Mouse (Mus musculus) testis, adult 2 months (tissue): ENCODE measurements at regions not wholly inside any gene's neighbourhood (a gene's known extent, or its start where the extent isn't known, plus 50 kb on each side); places are given as distances from the start of the nearest gene placed in this dataset.

Source experiments
- H3K27ac ChIP-seq: fragments of 200-500 bp; 2 replicates; pipeline ENCODE4 v1.5.1; 2012; ENCODE audit warnings: low read depth, low read length; ENCODE audit not compliant: control insufficient read depth, insufficient read depth
- H3K27me3 ChIP-seq: fragments of 200-500 bp; 2 replicates; pipeline ENCODE4 v1.6.1; 2012; ENCODE audit warnings: mild to moderate bottlenecking, low read length, moderate library complexity; ENCODE audit not compliant: control insufficient read depth, insufficient read depth
- H3K36me3 ChIP-seq: fragments of 200-500 bp; 2 replicates; pipeline ENCODE4 v1.6.1; 2012; ENCODE audit warnings: mild to moderate bottlenecking, low read length; ENCODE audit not compliant: control insufficient read depth, insufficient read depth
- H3K4me1 ChIP-seq: fragments of 200-500 bp; 2 replicates; pipeline ENCODE4 v1.6.1; 2012; ENCODE audit warnings: low read length; ENCODE audit not compliant: control insufficient read depth, insufficient read depth
- H3K4me3 ChIP-seq: fragments of 200-500 bp; 2 replicates; pipeline ENCODE4 v1.5.1; 2012; ENCODE audit warnings: low read depth, mild to moderate bottlenecking, low read length, moderate library complexity, mixed read lengths; ENCODE audit not compliant: control insufficient read depth
- CTCF ChIP-seq: fragments of 200-500 bp; IDR thresholded peaks from 2 replicates; pipeline ENCODE4 v1.5.1; 2012; ENCODE audit warnings: low read depth, mild to moderate bottlenecking, inconsistent platforms, low read length, moderate library complexity; ENCODE audit not compliant: control insufficient read depth, insufficient read depth, insufficient replicate concordance
- POLR2A ChIP-seq: fragments of 200-500 bp; IDR thresholded peaks from 2 replicates; pipeline ENCODE4 v1.6.1; 2012; ENCODE audit warnings: low read depth, mild to moderate bottlenecking, inconsistent platforms, low read length, moderate library complexity; ENCODE audit not compliant: control insufficient read depth

DNA sequence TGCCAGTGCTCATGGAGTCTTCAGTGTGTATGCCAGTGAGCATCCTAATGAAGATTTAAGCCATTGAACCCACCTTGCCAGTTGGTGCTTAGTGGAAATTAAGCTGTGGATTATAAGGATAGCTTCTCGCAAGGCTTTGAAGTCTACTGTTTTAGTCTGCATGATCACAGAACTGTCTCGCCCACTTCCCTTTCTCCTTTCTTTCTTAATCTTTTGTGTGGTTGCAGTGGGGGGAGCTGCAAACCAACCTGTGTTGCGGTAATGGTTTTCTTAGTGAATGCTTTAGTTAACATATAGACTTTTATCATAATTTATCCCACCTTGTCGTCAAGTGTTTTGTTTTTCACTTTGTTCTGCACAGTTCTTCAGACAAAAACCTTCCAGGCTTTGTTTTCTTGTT, 447.9 kb upstream of the Atp11b start:
- Histone ChIP-seq H3K4me1 (no peaks in the 10 kb centered on the region), H3K4me3 (no peak overlapping the region), H3K36me3 (no peaks in the 10 kb centered on the region), H3K27me3 (no peaks in the 10 kb centered on the region), H3K27ac (no peak overlapping the region)
- TF ChIP-seq CTCF, result no peak
- no peak for TF ChIP-seq POLR2A

DNA sequence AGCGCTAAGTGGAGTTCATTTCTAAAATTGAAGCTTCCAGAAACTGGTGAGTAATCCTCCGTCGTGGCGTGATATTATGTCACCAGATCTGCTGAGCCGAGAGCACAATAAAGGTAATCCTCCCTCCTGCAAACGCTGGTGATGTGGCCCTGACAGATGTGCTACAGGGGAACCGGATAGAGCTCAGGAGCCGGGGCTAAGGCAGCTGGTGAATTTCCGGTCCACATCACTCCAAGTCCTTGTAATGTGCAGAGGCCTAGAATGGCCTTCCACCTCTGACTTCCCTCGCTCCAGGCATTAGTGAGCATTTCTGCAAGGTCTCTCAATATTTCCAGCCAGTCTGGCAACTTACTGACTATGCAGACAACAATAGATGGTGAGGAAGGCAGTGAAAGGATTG, 439.7 kb upstream of the Atp11b start:
- TF ChIP-seq POLR2A, result no peak
- no peak for TF ChIP-seq CTCF
- Histone ChIP-seq H3K4me3 (no peak overlapping the region), H3K36me3 (no peaks in the 10 kb centered on the region), H3K27me3 (no peaks in the 10 kb centered on the region), H3K27ac (no peak overlapping the region), H3K4me1 (no peaks in the 10 kb centered on the region)

DNA sequence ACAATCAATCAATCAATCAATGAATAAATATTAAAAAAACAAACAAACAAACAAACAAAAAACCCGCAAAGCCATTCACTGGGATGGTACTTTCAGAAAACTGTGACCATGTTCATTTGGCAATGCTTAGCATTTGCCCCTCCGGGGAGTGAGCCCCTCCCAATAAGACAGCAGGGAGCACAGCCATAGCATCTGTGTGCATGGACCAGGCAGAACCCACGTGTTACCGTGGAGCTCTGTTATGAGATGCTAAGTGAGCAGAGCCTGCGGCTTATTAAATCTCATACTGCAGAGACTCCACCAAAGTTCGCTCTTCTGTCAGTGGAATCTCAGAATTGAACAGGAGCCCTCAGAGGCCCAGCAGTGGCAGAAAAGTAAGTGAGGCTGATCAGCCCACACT, 438.7 kb upstream of the Atp11b start:
- H3K36me3 ChIP-seq, result no peaks in the 10 kb centered on the region
- no peak for TF ChIP-seq CTCF
- TF ChIP-seq POLR2A, result no peak
- H3K4me1 ChIP-seq, result no peaks in the 10 kb centered on the region
- no peaks in the 10 kb centered on the region for H3K27me3 ChIP-seq
- no peak overlapping the region for H3K4me3 ChIP-seq
- H3K27ac ChIP-seq, result no peak overlapping the region

DNA sequence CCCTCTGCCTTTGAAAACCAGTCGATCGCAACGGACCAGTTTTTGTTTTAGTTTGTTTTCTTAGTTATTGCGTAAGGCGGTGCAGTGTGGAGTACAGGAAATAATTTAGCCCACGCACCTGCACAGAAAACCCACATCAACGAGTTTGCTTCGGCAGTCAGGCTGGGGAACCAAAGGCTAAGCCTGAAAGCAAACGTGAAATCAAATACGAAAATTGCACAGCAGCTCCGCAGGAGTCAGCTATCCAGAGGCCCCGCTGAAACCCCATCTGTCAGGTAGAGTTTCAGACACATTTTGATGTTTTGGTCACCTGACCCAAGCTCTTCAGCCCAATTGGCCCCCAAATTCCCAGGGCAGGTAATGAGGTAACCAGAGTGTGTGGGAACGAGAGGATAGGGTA, 435.6 kb upstream of the Atp11b start:
- Histone ChIP-seq H3K27me3 (no peaks in the 10 kb centered on the region), H3K4me3 (no peak overlapping the region), H3K36me3 (no peaks in the 10 kb centered on the region), H3K4me1 (no peaks in the 10 kb centered on the region), H3K27ac (no peak overlapping the region)
- TF ChIP-seq POLR2A (no peak), CTCF (no peak)

DNA sequence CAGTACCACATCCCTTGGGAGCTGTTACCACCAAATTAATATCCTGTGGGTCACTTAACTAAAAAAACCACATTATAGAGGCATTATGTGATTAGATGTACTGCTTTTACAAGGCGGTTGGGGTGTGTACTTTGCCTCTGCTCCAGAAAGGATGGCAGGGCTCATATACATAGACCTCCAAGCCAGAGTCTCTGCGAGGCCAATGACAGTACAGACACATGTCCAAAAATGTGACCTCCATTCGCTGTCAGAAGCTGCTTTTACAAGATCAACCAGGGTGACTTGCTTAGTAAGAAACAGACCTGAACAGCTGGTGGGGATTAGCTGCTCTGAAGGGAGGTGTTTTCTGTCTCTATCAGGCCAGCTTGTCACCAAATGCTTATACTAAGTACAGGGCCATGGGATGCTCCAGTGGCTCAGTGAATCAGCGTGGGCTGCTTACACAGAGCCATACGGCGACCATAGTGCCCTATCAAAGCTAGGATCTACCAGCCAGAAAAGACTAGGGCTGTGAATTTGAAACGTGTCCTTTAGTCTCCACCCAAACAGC, 433.0 kb upstream of the Atp11b start:
- Histone ChIP-seq H3K27me3 (no peaks in the 10 kb centered on the region), H3K27ac (no peak overlapping the region), H3K36me3 (no peaks in the 10 kb centered on the region), H3K4me1 (no peaks in the 10 kb centered on the region), H3K4me3 (no peak overlapping the region)
- TF ChIP-seq CTCF, result no peak
- TF ChIP-seq POLR2A, result no peak

DNA sequence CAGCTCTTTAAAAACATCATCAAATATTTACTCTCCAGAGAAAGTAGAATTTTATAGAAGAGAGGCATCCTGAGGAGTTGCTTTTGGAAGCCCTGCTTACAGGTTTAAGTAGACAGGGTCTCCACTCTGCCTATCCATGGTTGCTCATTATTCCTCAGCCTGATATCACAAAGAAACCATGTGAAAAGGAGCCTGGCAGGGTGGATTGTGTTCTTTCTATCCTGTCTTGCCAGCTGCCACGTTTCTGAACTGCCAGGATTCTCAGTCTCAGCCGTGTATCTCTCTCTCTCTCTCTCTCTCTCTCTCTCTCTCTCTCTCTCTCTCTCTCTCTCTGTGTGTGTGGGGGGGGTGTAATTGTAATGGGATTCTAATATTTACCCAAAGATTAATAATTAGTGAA, 431.9 kb upstream of the Atp11b start:
- Histone ChIP-seq H3K4me3 (no peak overlapping the region), H3K27ac (no peak overlapping the region), H3K27me3 (no peaks in the 10 kb centered on the region), H3K36me3 (no peaks in the 10 kb centered on the region), H3K4me1 (no peaks in the 10 kb centered on the region)
- TF ChIP-seq CTCF, result no peak
- no peak for TF ChIP-seq POLR2A

DNA sequence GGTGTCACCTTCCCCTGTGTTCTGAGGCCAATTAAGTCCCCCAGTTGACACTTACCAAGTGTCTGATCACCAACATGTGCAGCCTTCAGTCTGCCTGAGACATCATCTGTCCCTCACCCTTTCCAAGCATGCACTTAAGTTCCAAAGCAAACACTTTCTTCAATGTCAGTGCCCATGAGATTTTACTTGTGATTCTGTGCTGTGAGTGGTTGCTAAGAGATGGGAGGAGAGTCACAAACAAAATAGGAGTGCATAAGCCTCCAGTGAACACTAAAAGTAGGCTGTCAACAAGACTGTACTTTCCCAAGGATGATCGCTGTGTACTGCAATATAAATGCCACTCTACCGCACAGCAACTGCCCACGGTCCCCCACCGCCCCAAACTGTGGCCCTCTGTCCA, 431.0 kb upstream of the Atp11b start:
- Histone ChIP-seq H3K27ac (no peak overlapping the region), H3K27me3 (no peaks in the 10 kb centered on the region), H3K36me3 (no peaks in the 10 kb centered on the region), H3K4me1 (no peaks in the 10 kb centered on the region), H3K4me3 (no peak overlapping the region)
- TF ChIP-seq POLR2A, result no peak

DNA sequence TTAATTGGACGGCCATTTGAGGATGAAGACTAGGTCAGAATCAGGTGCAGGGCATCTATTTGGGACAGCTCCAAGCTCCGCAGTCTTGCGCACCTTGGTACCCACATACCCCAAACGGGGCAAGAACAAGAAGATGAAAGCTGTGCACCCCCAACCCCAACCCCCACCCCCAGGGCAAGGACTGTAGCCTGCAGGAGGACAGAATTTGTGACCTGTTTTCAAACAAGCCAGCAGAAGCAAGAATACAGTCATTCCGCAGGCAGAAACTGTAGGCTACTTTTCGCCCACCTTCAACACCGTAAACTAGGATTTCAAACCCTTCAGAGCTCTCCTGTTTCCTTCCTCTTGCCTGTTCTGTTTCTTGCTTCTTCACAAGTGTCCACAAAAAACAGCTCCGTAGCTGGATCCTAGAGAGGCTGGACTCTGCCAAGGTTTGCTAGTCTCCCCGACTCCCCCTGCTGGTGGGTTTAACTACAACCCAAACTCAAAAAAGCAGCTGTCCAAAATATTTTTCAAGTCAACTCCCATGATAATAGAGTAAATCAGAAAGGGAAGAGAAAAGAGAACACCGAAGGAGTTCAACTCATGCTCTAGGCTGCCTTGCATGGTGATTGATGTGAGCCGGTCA, 430.3 kb upstream of the Atp11b start:
- Histone ChIP-seq H3K4me3 (no peak overlapping the region), H3K27me3 (no peaks in the 10 kb centered on the region), H3K27ac (no peak overlapping the region), H3K4me1 (no peaks in the 10 kb centered on the region), H3K36me3 (no peaks in the 10 kb centered on the region)
- TF ChIP-seq POLR2A (no peak), CTCF (no peak)
